ENCODE assay signal across 12 mouse cellular contexts in genomic region chr6:50498346-50498745, GRCm38 (mm10). TPM values are rescaled to one million over a fixed set of nuclear protein-coding genes. Genes with fewer than 3 reads are reported as not detected.
DNase-seq lines count a peak whose midpoint lies in the region.
"Had no signal": no experiment of that assay in that cellular context is flagged by ENCODE, and none has a peak within 500 bp of the region (broad histone marks: within the 10 kb centered on the region; RNA-seq: fewer than 3 reads in every experiment).

No protein-coding gene starts in this region.

- peak; percentile 82 to 86 for DNase-seq in cerebellum, postnatal 10 days
- no peak for DNase-seq in cerebellum, postnatal 36 days
- peak; percentile 44 for DNase-seq in left cerebral cortex, postnatal 4 days
- DNase-seq in left cerebral cortex, postnatal 14 days (ENCODE audit: low spot score in 2 of 2): no peak
- peak; percentile 92 for DNase-seq in NIH3T3 (ENCODE audit: low read depth)
- DNase-seq in heart, postnatal 10 days: peak; percentile 68 to 72
- DNase-seq in spleen, postnatal 10 days (ENCODE audit: low spot score in 2 of 2): no peak
- DNase-seq in left cerebral cortex, postnatal 36 days (ENCODE audit: low spot score in 2 of 2): no peak
- DNase-seq: gastrocnemius, postnatal 25 days; kidney, postnatal 10 days; midbrain, embryonic 14.5 days; thymus, postnatal 14 days had no signal

- intact Hi-C loops in left cerebral cortex, postnatal 4 days (cut with DNase I): no loop called here
- intact Hi-C loops in left cerebral cortex, postnatal 14 days (cut with DNase I): no loop called here
- intact Hi-C loops in heart, postnatal 10 days (cut with DNase I): no loop called here
- intact Hi-C loops in left cerebral cortex, postnatal 36 days (cut with DNase I): no loop called here

RNA-seq across cellular contexts. Expression of gene Osbpl3, which starts 42.3 kb away (rescaled TPM):
- total RNA-seq in left cerebral cortex, postnatal 4 days (2021): 10 to 100 TPM; 22.4 to 25.3 TPM
- 10 to 100 TPM; 29.3 to 37.6 TPM for total RNA-seq in left cerebral cortex, postnatal 14 days (2021)
- 10 to 100 TPM; 31.8 to 33.0 TPM for total RNA-seq in heart, postnatal 10 days (2021)
- 10 to 100 TPM; 34.2 to 41.6 TPM for total RNA-seq in left cerebral cortex, postnatal 36 days (2021)

Comparison
In these comparisons a context has a peak if more than half of its experiments do, and no peak if none do; other contexts are left out.
1. DNase-seq: peak in cerebellum, postnatal 10 days (2 of 2), left cerebral cortex, postnatal 4 days (single experiment), NIH3T3 (single experiment) and heart, postnatal 10 days (2 of 2); none in cerebellum, postnatal 36 days (0 of 2), left cerebral cortex, postnatal 14 days (0 of 2), spleen, postnatal 10 days (0 of 2) and left cerebral cortex, postnatal 36 days (0 of 2).